Mouse (Mus musculus) C2C12 (cell line): ENCODE results near the gene Agap2. TPM values are rescaled to one million over a fixed set of nuclear protein-coding genes. Genes with fewer than 3 reads are reported as not detected.
A peak's percentile ranks its signal among the peaks of the same experiment; 100 is the strongest.

Experiments
- H3K27me3 ChIP-seq: one replicate; pipeline ENCODE4 v1.6.1; 2011; ENCODE audit not compliant: control insufficient read depth, insufficient read depth, insufficient read length
- H3K36me3 ChIP-seq: one replicate; pipeline ENCODE4 v1.6.1; 2011; ENCODE audit not compliant: control insufficient read depth, insufficient read depth
- H3K4me3 ChIP-seq: one replicate; pipeline ENCODE4 v1.5.1; 2011; ENCODE audit warnings: mild to moderate bottlenecking, control low read depth; ENCODE audit not compliant: poor library complexity, insufficient read depth, severe bottlenecking
- H3K79me2 ChIP-seq: one replicate; pipeline ENCODE4 v1.6.1; 2011; ENCODE audit not compliant: control insufficient read depth, insufficient read depth
- H3K79me3 ChIP-seq: one replicate; pipeline ENCODE4 v1.6.1; 2011; ENCODE audit warnings: low read depth, control low read depth
- H3ac ChIP-seq: one replicate; pipeline ENCODE3; 2011; ENCODE audit warnings: low read depth; ENCODE audit not compliant: control insufficient read depth, insufficient read length
- CEBPB ChIP-seq: IDR thresholded peaks from one replicate; pipeline ENCODE4 v1.6.1; 2011; ENCODE audit warnings: low read depth, mild to moderate bottlenecking, control low read depth, moderate library complexity
- CTCF ChIP-seq: IDR thresholded peaks from one replicate; pipeline ENCODE4 v1.5.1; 2011; ENCODE audit not compliant: control insufficient read depth, insufficient read depth, insufficient read length
- FOSL1 ChIP-seq: IDR thresholded peaks from one replicate; pipeline ENCODE4 v1.8.0; 2011; ENCODE audit warnings: mild to moderate bottlenecking, low read length; ENCODE audit not compliant: poor library complexity, insufficient read depth, severe bottlenecking
- MAX ChIP-seq: IDR thresholded peaks from one replicate; pipeline ENCODE4 v1.6.1; 2011; ENCODE audit warnings: mild to moderate bottlenecking, control low read depth
- MYOD1 ChIP-seq: IDR thresholded peaks from one replicate; pipeline ENCODE4 v1.6.1; 2011; ENCODE audit warnings: low read depth; ENCODE audit not compliant: control insufficient read depth, insufficient read length
- MYOG ChIP-seq: IDR thresholded peaks from one replicate; pipeline ENCODE4 v1.6.1; 2011; ENCODE audit not compliant: control insufficient read depth, insufficient read length; ENCODE audit errors: extremely low read depth
- USF1 ChIP-seq: IDR thresholded peaks from one replicate; pipeline ENCODE4 v1.6.1; 2011; ENCODE audit warnings: low read depth, mild to moderate bottlenecking, control low read depth, moderate library complexity
- polyA plus RNA-seq: library from polyadenylated mRNA; unstranded; fragments of >200 nt; fragmentation: generic; extraction: Trizol; gene quantifications from one replicate; pipeline ENCODE4 v1.2.1, GENCODE M21; 2012; ENCODE audit warnings: missing spikeins

Agap2 gene
- polyA plus RNA-seq, 1 experiment: 3.2 TPM

- Histone ChIP-seq H3ac (peak overlapping the region; percentile 65), H3K79me2 (peaks cover 21% of the 10 kb centered on the region), H3K36me3 (peaks cover 23% of the 10 kb centered on the region), H3K79me3 (peaks cover 2% of the 10 kb centered on the region), H3K4me3 (peak overlapping the region; percentile 71), H3K27me3 (no peaks in the 10 kb centered on the region)
- TF ChIP-seq MYOD1: no peak
- no peak for TF ChIP-seq FOSL1
- no peak for TF ChIP-seq MYOG
- TF ChIP-seq MAX: no peak
- no peak for TF ChIP-seq USF1
- TF ChIP-seq CTCF: no peak
- TF ChIP-seq CEBPB: no peak
Measured at GRCm38 (mm10) chr10:127040569-127041214, 34.4 kb upstream of the Agap2 start.

GRCm38 (mm10) chr10:127041274-127041766 lies 33.8 kb upstream of the Agap2 start, which contains the start of the genes Mettl1 and Eef1akmt3:
TSS of gene Mettl1 (plus strand) at chr10:127041414.
TSS of gene Eef1akmt3 (minus strand) at chr10:127041513.
- Histone ChIP-seq H3K27me3 (no peaks in the 10 kb centered on the region), H3K36me3 (peaks cover 27% of the 10 kb centered on the region), H3K79me2 (peaks cover 21% of the 10 kb centered on the region), H3K79me3 (peaks cover 2% of the 10 kb centered on the region), H3ac (peak within 1 kb of the TSS; percentile 100), H3K4me3 (peak within 1 kb of the TSS; percentile 71)
- no peak for TF ChIP-seq USF1
- TF ChIP-seq MYOG: no peak
- TF ChIP-seq CEBPB: no peak
- TF ChIP-seq FOSL1: no peak
- no peak for TF ChIP-seq MYOD1
- TF ChIP-seq MAX: no peak
- no peak for TF ChIP-seq CTCF

- peak overlapping the region; percentile 71 for H3K4me3 ChIP-seq
- peaks cover 21% of the 10 kb centered on the region for H3K79me2 ChIP-seq
- H3ac ChIP-seq: peak overlapping the region; percentile 100
- H3K27me3 ChIP-seq: no peaks in the 10 kb centered on the region
- peaks cover 2% of the 10 kb centered on the region for H3K79me3 ChIP-seq
- TF ChIP-seq CTCF (no peak), MAX (peak; percentile 98), MYOD1 (no peak)
- peaks cover 27% of the 10 kb centered on the region for H3K36me3 ChIP-seq
Measured at GRCm38 (mm10) chr10:127041774-127042338, 33.2 kb upstream of the Agap2 start.

GRCm38 (mm10) chr10:127042468-127043115 lies 32.5 kb upstream of the Agap2 start:
- H3K36me3 ChIP-seq: peaks cover 27% of the 10 kb centered on the region
- peaks cover 2% of the 10 kb centered on the region for H3K79me3 ChIP-seq
- H3K79me2 ChIP-seq: peaks cover 21% of the 10 kb centered on the region
- no peak for TF ChIP-seq USF1
- TF ChIP-seq MYOD1: no peak
- TF ChIP-seq FOSL1: no peak
- no peak for TF ChIP-seq MYOG
- TF ChIP-seq MAX: no peak
- no peak for TF ChIP-seq CEBPB
- TF ChIP-seq CTCF: no peak
- H3K27me3 ChIP-seq: no peaks in the 10 kb centered on the region
- peak overlapping the region; percentile 40 for H3ac ChIP-seq
- peak overlapping the region; percentile 71 for H3K4me3 ChIP-seq

GRCm38 (mm10) chr10:127043187-127043586 lies 31.9 kb upstream of the Agap2 start:
- Histone ChIP-seq H3ac (peak overlapping the region; percentile 8), H3K36me3 (peaks cover 27% of the 10 kb centered on the region), H3K79me2 (peaks cover 21% of the 10 kb centered on the region), H3K4me3 (peak overlapping the region; percentile 71), H3K27me3 (no peaks in the 10 kb centered on the region), H3K79me3 (peaks cover 2% of the 10 kb centered on the region)
- no peak for TF ChIP-seq CEBPB
- TF ChIP-seq MAX: no peak
- no peak for TF ChIP-seq FOSL1
- TF ChIP-seq CTCF: no peak
- TF ChIP-seq USF1: no peak
- no peak for TF ChIP-seq MYOG
- no peak for TF ChIP-seq MYOD1

- H3ac ChIP-seq: no peak within 1 kb of the TSS
- no peak for TF ChIP-seq CTCF
- TF ChIP-seq MYOG: no peak
- no peak for TF ChIP-seq FOSL1
- no peak for TF ChIP-seq MAX
- H3K27me3 ChIP-seq: peaks cover 17% of the 10 kb centered on the region
- H3K4me3 ChIP-seq: no peak within 1 kb of the TSS
- H3K79me2 ChIP-seq: peaks cover 11% of the 10 kb centered on the region
- H3K36me3 ChIP-seq: peaks cover 27% of the 10 kb centered on the region
- H3K79me3 ChIP-seq: peaks cover 2% of the 10 kb centered on the region
Measured at GRCm38 (mm10) chr10:127047954-127048353, 27.1 kb upstream of the Agap2 start, which contains the start of gene Cyp27b1. TSS of gene Cyp27b1 (plus strand) at chr10:127048250.
